Mouse (Mus musculus) heart, adult 11 months (tissue): Measurements from ENCODE around the gene Npm3.

Source experiments
- DNase-seq: peaks from one replicate; pipeline ENCODE4 v3.0.0; 2022

Npm3 gene

DNA sequence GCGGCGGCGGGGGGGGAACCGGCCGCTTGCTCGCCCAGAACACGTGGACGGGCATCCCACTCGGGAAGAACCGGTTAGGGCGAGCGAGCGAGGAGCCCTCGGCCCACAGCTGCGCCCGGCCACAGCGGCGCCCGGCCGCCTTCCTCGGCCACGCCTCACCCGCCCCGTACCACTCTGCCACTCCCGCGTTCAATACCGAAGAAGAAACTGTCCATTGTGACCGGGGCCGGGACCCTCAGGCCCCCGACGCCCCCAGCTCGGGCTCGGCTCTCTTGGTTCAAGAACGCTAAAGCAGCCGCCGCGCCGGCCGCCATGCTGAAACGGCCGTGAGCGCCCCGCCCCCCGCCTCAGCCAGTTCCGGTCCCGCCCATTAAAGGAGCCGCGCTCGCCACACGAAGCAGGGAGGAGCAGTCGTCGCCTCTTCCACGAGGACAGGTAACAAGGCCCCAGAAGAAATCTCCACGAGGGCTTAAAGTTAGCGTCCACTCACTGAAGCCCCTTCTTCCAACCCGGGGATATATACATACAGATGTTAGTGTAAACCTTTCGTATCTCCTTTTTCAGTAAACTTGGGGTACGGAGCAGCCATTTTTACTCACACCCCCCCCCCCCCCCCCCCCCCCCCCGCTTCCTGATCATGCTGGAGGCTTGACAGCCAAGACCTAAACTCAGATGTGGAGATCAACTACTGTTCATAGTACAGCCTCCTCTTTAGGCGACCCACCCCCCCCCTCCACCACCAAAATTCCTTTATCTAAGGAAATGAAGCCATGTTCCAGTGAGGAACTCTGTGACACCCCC, at the start of gene Npm3:
Gene Npm3 (minus strand): TSS at position 349 of the 801 bp plus-strand sequence.
- DNase-seq, result peak; percentile 98

DNA sequence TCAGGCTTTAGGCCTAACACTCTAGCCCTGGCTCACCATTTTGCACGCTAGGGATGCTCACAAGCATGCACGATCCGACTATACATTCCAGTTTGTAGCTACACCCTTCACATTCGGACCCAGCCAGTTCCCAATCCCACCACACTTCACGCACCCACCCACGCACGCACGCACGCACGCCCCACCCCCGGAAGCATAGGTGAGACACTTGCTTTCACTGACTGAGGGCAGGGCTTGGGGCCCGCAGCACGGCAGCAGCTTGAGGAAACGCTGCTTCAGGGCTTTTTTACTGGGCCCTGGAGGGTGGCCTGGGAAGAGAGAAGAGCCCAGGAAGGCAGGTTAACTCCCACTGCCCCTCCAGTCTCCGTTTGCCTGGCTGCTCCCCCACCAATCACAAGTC, 47.5 kb upstream of the Npm3 start:
- no peak for DNase-seq

DNA sequence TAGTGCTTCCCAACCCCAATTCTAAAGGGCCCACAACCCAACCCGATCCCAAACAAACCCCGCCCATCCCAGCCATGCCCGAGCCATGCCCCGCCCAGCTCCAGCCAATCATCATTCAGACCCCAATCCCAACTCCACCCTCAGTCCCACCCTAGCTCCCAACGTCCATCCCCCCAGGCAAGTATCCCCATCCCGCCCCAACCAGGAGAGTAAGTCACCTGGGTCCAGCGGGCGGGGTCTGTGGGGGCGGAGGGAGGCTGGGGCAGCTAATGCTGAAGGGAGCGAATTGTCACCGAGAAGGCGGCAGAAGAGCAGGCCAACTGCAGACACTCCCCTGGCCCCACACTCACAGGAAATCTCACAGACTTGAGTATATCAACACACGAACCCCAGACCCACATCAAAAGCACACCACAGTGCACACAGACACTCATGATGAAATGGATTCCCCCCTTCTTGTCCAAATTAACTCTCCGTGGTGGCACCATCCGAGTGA, 46.7 kb upstream of the Npm3 start:
- peak; percentile 89 for DNase-seq

DNA sequence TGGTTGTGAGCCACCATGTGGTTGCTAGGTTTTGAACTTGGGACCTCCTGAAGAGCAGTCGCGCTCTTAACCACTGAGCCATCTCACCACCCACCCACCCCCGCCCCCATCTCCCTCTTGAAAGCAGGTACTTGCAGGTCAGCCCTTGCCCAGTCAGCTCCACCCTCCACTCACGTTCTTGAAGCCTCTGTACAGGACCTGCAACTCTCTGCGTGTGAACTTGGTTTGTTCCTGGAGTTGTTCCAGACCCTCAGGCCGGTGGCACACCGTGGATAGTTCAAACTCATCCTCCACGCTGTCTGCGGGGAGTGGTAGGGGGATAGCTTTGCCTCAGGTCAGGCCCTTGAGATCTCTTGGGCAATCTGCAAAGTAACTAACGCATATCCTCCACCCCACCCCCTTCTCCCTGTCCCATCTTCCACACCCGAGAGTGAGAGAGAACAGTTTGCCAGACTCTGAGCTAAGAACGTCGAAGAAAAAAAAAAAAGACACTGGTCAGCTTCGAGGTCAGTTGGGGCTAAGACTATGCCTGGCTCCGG, 46.1 kb upstream of the Npm3 start:
- DNase-seq, result peak; percentile 78

DNA sequence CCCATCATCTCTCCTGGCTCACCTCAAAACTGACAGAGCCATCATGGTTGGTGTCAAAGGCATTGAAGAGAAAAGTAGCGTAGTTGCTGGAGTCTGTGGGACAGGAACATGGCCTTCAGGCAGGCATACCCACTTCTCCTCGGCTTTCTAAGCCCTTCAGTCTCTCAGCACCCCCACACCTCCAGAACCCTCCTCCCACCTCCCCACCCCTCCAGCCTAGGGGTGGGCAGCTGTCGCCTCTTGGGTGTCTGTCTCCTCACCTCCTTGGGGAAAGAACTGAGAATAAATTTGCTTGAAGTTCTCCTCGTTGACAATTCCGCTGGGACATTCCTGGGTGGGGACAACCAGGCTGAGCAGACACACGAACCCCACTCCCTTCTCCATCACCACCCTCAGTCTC, 45.3 kb upstream of the Npm3 start:
- DNase-seq, result peak; percentile 79

DNA sequence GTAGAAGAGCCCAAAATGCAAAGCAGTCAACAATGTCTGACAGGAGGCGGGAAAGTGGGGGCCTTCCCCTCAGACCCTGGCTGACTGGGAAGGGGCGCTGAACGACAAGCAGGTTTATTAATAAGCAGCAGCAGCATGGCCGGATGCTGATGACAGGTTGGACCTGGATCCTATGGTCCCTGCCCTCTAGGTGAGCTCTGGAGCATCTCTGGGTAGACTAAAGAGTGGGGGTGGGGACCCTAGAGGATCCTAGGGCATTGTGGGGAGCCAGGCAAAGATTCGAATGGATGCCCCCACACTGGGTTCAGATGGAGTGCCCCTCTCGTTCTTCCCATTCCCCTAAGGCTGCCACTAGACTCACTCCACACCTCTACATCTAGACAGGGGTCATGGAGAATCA, 43.0 kb upstream of the Npm3 start:
- peak; percentile 74 for DNase-seq

DNA sequence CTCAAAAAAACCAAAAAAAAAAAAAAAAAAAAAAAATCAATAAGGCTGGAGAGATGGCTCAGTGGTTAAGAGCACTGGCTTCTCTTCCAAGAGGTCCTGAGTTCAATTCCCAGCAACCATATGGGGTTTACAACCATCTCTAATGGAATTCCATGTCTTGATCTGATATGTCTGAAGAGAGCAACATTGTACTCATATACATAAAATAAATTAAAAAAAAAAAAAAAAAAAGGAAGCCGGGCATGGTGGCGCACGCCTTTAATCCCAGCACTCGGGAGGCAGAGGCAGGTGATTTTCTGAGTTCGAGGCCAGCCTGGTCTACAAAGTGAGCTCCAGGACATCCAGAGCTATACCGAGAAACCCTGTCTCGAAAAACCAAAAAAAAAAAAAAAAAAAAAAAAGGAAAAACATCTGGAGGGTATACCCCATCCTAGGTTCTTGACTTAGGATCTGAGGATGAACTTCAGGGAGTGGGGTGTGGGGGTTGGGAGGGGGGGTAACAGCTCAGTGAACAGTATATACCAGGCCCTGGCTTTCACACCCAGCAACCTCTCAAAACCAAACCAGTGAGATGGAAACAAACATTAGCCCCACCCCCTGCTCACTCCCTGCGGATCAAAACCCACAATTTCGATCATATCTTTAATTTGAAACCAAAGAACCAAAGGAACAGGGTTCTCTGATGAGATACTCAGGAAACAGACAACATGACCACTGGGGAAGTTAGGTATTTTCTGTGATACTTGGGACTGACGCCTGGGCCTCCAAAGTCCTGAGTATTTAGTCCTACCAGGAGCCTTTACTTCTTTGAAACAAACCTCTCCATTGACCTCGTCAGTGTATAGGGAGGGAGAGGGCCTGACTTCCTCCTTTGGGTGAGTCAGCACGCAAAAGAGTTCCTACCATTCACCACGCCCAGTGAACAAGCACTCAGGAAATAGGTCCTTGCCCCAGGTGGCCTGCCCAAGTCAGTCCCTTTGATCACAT, 40.8 kb upstream of the Npm3 start:
- peak; percentile 91 for DNase-seq

DNA sequence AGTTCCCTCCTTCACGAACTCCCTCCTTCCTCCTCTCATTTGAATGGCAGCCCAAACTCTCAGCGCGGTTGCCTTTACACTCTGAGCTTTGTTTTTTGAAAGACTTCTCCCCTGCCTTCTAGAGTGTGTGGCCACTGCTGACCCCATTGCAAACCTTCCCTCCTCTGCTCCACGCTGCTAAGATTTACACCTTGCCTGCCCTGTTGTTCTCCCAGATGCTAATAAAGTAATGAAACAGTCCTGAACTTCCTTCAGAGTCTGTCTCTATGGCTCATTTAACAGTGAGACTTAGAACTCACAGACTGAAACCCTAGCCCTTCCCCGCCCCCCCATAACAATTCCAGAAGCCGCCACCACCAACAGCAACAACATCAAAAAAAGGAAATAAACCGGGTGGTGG, 40.0 kb upstream of the Npm3 start:
- no peak for DNase-seq

DNA sequence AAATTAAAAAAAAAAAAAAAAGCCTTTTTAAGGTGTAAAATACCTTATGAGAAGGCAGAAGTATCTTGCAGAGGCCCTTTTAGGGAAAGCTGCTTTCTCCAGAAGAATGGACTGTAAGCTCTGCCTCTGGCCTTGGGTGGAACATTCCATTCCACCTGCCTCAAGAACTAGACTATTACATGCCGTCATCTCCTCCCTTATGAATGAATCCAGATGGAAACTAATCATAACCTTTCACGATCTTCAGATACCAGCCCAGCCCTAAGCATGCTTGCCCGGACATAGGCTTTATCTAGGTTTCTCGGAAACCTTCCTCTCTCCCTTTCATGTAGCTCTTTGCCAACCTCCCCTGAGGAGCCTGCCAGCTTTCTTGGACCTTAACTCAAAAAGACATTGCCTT, 38.9 kb upstream of the Npm3 start:
- DNase-seq, result no peak

DNA sequence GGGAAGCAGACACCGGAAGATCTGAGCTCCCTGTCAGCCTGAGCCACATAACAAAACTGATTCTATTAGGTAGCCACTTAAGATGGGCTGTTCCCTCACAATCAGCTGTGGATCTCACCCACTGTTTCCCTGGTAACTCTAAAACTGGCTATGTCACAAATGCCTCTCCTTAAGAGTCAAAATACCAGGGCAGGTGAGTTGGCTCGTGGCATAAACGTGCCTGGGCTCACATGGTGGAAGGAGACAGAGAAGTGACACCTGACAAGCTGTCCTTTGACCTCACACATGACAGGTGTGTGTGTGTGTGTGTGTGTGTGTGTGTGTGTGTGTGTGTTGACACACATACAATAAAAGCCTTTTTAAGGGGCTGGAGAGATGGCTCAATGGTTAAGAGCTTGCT, 38.1 kb upstream of the Npm3 start:
- DNase-seq, result no peak

DNA sequence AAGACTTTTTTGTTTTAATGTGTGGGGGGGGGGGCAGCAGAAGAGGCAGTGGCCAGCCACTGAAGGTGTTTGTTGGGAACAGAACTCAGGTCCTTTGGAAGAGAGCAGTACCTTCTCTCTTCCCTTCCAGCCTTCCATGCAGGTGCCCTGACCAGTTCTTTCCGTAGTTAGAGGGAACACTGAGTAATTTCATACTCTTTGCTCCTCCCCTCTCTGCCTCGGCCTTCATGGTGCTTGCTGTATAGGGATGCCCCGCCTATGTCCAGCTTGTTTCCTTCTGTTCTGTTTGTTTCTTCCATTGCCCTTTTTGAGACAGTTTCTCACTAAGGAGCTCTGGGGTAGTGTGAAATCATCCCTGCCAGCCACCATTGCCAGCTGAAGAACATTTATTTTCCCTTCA, 36.1 kb upstream of the Npm3 start:
- no peak for DNase-seq

DNA sequence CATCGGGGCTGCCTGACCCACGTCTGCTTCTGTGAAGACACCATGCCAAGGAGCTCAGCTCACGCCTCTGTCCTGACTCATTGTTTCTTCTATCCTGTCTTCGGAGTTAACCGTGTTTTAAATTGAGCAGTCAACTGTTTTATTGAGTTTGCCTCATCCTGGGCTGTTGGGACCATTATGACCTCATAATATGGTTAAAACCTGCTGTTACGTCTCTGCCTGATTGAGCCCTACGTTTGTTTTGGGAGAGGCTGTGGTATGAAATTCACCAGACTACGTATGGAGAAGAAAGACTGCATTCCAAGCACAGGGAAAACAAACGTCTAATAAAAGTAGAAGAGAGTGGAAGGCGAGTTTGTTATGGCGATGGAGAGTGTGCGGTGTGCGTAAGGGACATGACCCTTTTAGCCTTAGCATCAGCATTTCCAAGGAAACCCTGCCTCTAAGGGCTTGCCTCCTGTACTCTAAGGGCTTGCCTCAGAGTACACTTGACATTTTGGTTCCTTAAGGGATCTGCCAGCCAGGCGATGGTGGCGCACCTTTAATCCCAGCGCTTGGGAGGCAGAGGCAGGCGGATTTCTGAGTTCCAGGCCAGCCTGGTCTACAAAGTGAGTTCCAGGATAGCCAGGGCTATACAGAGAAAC, 34.7 kb upstream of the Npm3 start:
- peak; percentile 89 for DNase-seq

DNA sequence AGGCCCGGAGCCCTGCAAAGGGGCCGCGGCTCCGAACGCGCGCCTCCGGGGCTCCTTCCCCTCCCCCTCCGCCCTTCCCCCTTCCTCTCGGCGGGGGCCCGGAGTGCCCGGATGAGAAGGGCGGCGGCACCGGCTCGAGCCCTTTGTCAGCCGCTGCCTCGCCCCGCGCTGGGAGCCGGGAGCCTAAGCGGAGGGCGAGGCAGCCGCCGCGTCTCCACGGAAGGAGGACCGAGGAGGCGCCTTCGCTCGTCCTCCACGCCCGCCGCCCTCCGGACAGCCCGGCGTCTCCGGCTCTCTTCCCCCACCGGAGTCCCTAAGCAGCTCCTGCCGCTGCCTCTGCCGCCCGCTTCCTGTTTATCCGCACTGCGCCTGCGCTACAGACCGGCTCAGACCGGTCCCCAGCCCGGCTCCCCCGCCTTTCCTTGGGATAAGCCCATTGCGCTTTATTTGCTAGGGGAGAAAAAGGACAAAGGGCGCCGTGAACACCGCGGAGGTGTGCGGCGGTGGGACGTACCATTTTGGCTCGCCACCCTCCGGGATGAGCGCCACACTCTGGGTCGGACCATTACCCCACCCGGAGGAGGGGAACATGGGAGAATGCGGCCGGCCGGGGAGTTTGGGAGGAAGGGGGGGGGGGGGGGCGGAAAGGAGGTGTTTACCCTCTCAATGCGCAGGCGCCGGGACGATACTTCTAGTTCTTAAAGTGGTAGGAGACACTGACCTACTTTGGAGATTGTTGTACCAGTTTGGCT, 34.0 kb upstream of the Npm3 start, which contains the start of gene Mgea5:
Gene Mgea5 (minus strand): TSS at position 657 of the 752 bp plus-strand sequence.
- peak; percentile 100 for DNase-seq

DNA sequence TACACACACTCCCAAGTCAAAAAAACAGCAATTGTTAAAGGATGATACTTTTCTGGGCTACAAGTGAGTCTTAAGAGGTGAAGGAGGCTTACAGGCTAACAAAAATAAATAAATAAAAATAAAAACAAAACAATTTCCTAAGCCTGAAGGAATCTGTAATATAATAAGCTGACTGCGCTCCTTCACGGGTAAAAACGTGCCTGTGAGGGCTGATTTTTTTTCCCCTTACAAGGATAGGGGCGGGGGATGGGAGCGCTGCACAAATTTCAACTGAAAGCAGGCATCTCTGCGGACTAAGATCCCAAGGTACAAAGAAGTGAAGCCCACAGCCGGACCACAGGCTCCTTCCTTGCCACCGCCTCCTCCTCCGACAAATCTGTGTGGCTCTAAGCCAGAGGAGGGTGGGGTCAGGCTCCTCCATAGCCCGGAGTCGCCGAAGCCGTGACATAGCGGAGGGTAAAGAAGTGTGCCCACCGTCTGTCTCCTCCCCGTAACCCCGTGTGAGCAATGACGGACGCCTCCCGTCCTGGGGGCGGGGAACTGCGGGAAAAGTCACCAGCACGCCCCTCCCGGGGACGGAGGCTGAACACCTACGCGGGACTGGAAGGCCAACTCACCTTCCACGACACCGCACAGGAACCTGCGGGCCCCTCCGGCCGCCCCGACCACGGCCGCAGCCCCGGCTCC, 33.1 kb upstream of the Npm3 start:
- DNase-seq, result peak; percentile 98

DNA sequence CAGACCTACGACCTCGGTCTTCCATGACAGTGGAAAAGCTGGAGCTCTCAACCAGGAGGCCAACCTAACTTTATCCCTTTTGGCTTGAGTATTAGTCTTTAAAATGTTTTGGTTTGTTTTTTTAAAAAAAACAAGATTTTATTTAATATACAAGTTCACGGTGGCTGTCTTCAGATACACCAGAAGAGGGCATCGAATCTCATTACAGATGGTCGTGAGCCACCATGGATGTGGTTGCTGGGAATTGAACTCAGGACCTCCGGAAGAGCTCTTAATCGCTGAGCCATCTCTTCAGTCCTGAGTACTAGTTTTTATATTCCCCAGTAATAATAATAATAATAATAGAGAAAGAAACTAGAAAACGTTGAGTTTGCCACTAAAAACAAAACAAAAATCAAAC, 32.3 kb upstream of the Npm3 start:
- DNase-seq, result no peak

DNA sequence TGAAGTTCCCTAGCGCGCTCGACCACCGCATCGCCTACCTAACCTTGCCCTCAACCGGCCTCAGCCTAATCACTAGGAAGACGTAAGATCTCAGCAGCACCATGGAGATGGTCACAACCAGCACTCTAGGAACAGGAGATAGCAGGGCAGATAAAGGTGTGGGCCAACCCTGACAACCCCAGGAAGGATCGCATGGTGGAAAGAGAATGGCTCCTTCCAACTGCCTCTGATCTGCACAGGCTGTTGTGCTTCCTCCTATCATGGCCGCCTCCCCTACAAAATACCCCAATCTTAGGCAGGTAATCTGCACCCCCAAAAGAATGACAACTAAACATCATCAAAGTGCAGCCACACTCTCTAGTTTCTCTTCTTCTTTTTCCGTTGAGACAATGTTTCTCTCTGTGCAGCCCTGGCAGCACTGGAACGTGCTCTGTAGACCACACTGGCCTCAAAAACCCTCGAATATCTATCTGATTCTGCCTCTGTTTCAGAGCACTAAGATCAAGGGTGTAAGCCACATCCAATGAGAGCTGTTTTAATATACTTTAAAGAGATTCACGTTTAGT, 31.0 kb upstream of the Npm3 start:
- peak; percentile 87 for DNase-seq

DNA sequence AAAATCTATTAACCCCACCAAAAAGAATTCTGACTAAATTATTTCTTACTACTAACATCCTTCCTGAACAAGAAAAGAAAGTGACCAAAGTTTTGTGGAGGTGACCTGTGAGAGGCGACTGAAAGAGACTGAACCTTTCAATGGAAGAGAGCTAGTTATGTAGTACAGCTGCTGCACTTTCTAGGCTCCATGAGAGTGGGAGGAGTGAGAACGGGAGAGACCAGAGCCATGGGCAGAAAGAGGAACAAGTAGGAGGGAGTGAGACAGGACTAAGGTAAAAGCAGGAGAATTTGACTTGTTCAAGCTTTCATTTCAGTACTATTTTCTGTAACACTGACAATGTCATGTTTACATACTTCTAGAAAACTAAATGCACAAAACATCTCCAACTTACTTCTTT, 26.1 kb upstream of the Npm3 start:
- DNase-seq, result no peak

DNA sequence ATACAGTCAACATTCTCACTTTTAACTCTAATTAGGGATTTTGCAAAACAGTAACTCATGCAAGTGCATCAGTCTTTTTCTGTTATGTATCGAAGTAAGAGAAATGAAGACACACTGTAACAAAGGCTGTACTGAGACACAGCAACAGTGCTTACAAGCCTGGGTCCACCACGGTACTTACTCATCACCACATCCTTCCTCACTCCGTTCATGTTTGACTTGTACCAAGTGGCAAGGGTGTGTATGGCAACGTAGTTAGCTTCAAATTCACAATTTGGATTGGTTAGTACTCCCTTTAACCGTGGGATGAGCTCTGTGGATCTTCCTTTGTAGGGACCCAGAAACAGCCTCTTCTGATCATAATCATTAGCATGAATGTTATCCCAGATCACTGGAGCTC, 22.1 kb upstream of the Npm3 start:
- DNase-seq, result no peak

DNA sequence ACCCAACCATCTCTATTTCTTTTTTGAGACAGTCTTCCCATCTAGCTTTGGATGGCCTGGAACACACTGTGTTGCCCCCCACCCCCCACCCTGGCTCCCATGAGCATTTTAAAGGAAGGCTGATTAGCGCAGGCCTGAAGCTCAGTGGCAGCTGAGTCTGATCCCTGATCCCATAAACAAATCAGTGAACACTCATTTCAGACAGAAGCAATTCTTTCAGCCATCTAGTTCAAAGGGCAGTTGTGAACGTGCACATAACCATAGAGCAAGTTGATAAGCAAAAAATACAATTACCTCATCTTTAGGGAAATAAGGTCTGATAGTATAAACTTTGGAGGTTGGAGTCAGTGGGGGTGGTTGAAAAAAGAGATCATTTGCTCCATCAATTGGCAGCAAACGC, 11.4 kb upstream of the Npm3 start:
- DNase-seq, result no peak

DNA sequence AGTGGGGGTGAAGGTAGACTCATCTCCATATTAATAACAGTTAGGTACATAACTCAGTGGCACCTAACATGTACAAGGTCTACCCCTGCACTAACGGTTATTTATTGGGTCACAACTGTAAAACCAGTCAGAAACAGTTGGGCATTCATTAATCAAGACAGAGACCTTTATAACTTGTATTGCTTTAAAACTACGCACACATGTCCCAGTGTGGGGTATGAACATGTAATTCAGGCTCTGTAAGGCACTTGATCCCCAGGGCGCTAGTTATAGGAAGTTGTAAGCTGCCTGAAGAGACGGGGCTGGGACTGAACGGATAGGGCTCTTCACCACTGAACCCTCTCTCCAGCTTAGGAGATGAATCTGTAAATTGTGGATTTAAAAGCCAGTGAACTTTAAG, 9.3 kb upstream of the Npm3 start:
- DNase-seq, result no peak

DNA sequence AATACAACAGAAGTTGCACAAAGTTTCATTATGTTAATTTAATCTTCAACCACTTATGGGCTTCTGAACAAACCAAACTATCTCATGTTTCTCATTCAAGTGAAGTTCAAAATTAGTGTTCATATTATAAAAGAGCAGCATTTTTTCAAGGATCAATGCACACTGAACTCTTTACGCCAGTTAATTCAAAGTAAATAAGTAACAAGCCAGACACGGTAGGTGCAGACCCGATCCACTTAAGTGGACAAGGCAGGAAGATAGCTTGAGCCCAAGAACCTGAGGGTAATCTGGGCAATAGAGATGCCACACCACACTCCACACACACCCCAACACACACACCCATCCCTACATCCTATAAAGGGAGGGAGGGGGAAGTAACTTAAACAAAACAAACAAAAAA, 4.2 kb upstream of the Npm3 start:
- no peak for DNase-seq
